Mouse (Mus musculus) neural tube, embryonic 13.5 days (tissue): ENCODE measurements around the gene Dhfr. TPM values are rescaled to one million over a fixed set of nuclear protein-coding genes. Genes with fewer than 3 reads are reported as not detected.
"Not testable (repeated sequence)": the region's sequence is repeated elsewhere in the genome, so short reads cannot be mapped to it uniquely, and the experiment has no call there.

ENCODE experiments used
- ATAC-seq: fragments of 200-750 bp; cut with Nextera tagmentation; 2 replicates; pipeline ENCODE4 v1.8.0; 2017; ENCODE audit warnings: low read depth, mild to moderate bottlenecking, moderate TSS enrichment, moderate library complexity
- H3K27ac ChIP-seq: fragments of 300-500 bp; sonication (generic); replicated peaks from 2 replicates; pipeline ENCODE4 v1.5.1; 2015; ENCODE audit warnings: moderate library complexity, mild to moderate bottlenecking, inconsistent platforms
- H3K27me3 ChIP-seq: fragments of 300-500 bp; sonication (generic); 2 replicates; pipeline ENCODE4 v1.6.1; 2015; ENCODE audit warnings: mild to moderate bottlenecking, inconsistent platforms
- H3K36me3 ChIP-seq: fragments of 300-500 bp; sonication (generic); 2 replicates; pipeline ENCODE4 v1.6.1; 2015; ENCODE audit warnings: mild to moderate bottlenecking, inconsistent platforms
- H3K4me1 ChIP-seq: fragments of 300-500 bp; sonication (generic); replicated peaks from 2 replicates; pipeline ENCODE4 v1.6.1; 2015; ENCODE audit warnings: inconsistent platforms
- H3K4me2 ChIP-seq: fragments of 300-500 bp; sonication (generic); 2 replicates; pipeline ENCODE4 v1.6.1; 2015; ENCODE audit warnings: inconsistent platforms, mild to moderate bottlenecking, moderate library complexity
- H3K4me3 ChIP-seq: fragments of 300-500 bp; sonication (generic); 2 replicates; pipeline ENCODE4 v1.5.1; 2015; ENCODE audit warnings: mild to moderate bottlenecking, inconsistent platforms
- H3K9ac ChIP-seq: fragments of 300-500 bp; sonication (generic); 2 replicates; pipeline ENCODE4 v1.6.1; 2015; ENCODE audit warnings: moderate library complexity, mild to moderate bottlenecking, inconsistent platforms
- H3K9me3 ChIP-seq: fragments of 300-500 bp; sonication (generic); 2 replicates; pipeline ENCODE4 v1.6.1; 2016; ENCODE audit warnings: inconsistent platforms
- WGBS: fragments of 180-500 bp; shearing (Covaris S2); methylation state at CpG from one replicate; pipeline ENCODE4 v1.1.7; 2015; 5-methylcytosine and 5-hydroxymethylcytosine counted together
- polyA plus RNA-seq: library from polyadenylated mRNA; unstranded; fragments of >200 nt; fragmentation: Nextera tagmentation; extraction: Ambion mirVana; gene quantifications from 2 replicates; pipeline ENCODE4 v1.2.1, GENCODE M21; 2015

The Dhfr gene
- polyA plus RNA-seq, 1 experiment from 2014 or later, result 4.8 TPM

GRCm38 (mm10) chr13:92344033-92344432 lies 10.5 kb upstream of the Dhfr start:
- ATAC-seq, result no peak
- H3K4me1 ChIP-seq, result no peaks in the 10 kb centered on the region; the same call in 1 of the 2 replicates
- H3K9ac ChIP-seq, result no peak overlapping the region
- no peak overlapping the region for H3K4me2 ChIP-seq
- no peaks in the 10 kb centered on the region for H3K27me3 ChIP-seq
- no peak overlapping the region for H3K4me3 ChIP-seq
- H3K36me3 ChIP-seq, result peaks cover 76% of the 10 kb centered on the region
- 76% methylated on average over 8 of the region's 8 CpGs for WGBS
- no peaks in the 10 kb centered on the region for H3K9me3 ChIP-seq
- H3K27ac ChIP-seq, result no peak overlapping the region

GRCm38 (mm10) chr13:92346338-92346737 lies 8.2 kb upstream of the Dhfr start:
- no peaks in the 10 kb centered on the region for H3K27me3 ChIP-seq
- peaks cover 72% of the 10 kb centered on the region for H3K36me3 ChIP-seq

GRCm38 (mm10) chr13:92351100-92351499 lies 3.4 kb upstream of the Dhfr start:
- no peaks in the 10 kb centered on the region for H3K27me3 ChIP-seq
- no peak overlapping the region for H3K4me3 ChIP-seq
- peaks cover 31% of the 10 kb centered on the region for H3K36me3 ChIP-seq
- H3K4me2 ChIP-seq, result no peak overlapping the region
- H3K27ac ChIP-seq, result no peak overlapping the region
- no peaks in the 10 kb centered on the region for H3K9me3 ChIP-seq
- ATAC-seq, result no peak
- WGBS, result 93% methylated on average over 6 of the region's 6 CpGs
- no peak overlapping the region for H3K9ac ChIP-seq
- H3K4me1 ChIP-seq, result peaks cover 25% of the 10 kb centered on the region

More at GRCm38 (mm10) chr13:92346338-92346737, 8.2 kb upstream of the Dhfr start:
- Histone ChIP-seq H3K9ac (no peak overlapping the region), H3K4me2 (no peak overlapping the region), H3K4me3 (no peak overlapping the region), H3K9me3 (no peaks in the 10 kb centered on the region), H3K27ac (no peak overlapping the region), H3K4me1 (no peaks in the 10 kb centered on the region; the same call in 1 of the 2 replicates)
- WGBS, result 56% methylated on average over 5 of the region's 5 CpGs
- no peak for ATAC-seq

- Histone ChIP-seq H3K9ac (peak overlapping the region; percentile 78), H3K36me3 (peaks cover 7% of the 10 kb centered on the region), H3K4me1 (peaks cover 32% of the 10 kb centered on the region), H3K4me2 (peak overlapping the region; percentile 98), H3K27ac (peak overlapping the region; percentile 89), H3K9me3 (no peaks in the 10 kb centered on the region), H3K4me3 (peak overlapping the region; percentile 65), H3K27me3 (no peaks in the 10 kb centered on the region)
- no peak for ATAC-seq
- WGBS, result 20% methylated on average over 4 of the region's 4 CpGs
These were observed 570 bp upstream of the Dhfr start for GRCm38 (mm10) chr13:92353956-92354355.

- Histone ChIP-seq H3K9me3 (no peaks in the 10 kb centered on the region), H3K9ac (peak overlapping the region; percentile 75), H3K27ac (0 out of 2 replicates have a peak overlapping the region, but pooled peaks have one; percentile 89), H3K36me3 (0 out of 2 replicates have a peak, but pooled peaks cover 5% of the 10 kb centered on the region), H3K4me3 (peak overlapping the region; percentile 65), H3K4me2 (peak overlapping the region; percentile 98), H3K27me3 (no peaks in the 10 kb centered on the region), H3K4me1 (peaks cover 32% of the 10 kb centered on the region)
- peak; percentile 57 for ATAC-seq
- WGBS, result under 1% methylated on average over 24 of the region's 24 CpGs
These were observed 732 bp downstream of the Dhfr start for GRCm38 (mm10) chr13:92355272-92355643.

- H3K4me1 ChIP-seq, result peaks cover 32% of the 10 kb centered on the region
- H3K9ac ChIP-seq, result no peak overlapping the region
- WGBS, result 66% methylated on average over 7 of the region's 7 CpGs
- H3K36me3 ChIP-seq, result no peaks in the 10 kb centered on the region; the same call in 1 of the 2 replicates
- peak overlapping the region; percentile 98 for H3K4me2 ChIP-seq
- no peaks in the 10 kb centered on the region for H3K27me3 ChIP-seq
- H3K9me3 ChIP-seq, result no peaks in the 10 kb centered on the region
- no peak overlapping the region for H3K27ac ChIP-seq
- ATAC-seq, result no peak
- peak overlapping the region; percentile 65; the same call in 1 of the 2 replicates for H3K4me3 ChIP-seq
These were observed 1.9 kb downstream of the Dhfr start for GRCm38 (mm10) chr13:92356376-92356775.

- Histone ChIP-seq H3K36me3 (no peaks in the 10 kb centered on the region; the same call in 1 of the 2 replicates), H3K27me3 (no peaks in the 10 kb centered on the region), H3K9ac (no peak overlapping the region), H3K9me3 (no peaks in the 10 kb centered on the region), H3K4me3 (no peak overlapping the region), H3K4me2 (no peak overlapping the region), H3K27ac (no peak overlapping the region), H3K4me1 (peaks cover 30% of the 10 kb centered on the region)
- WGBS, result 66% methylated on average over 2 of the region's 2 CpGs
- no peak for ATAC-seq
These were observed 3.1 kb downstream of the Dhfr start for GRCm38 (mm10) chr13:92357644-92358043.

- Histone ChIP-seq H3K27me3 (no peaks in the 10 kb centered on the region), H3K9me3 (no peaks in the 10 kb centered on the region), H3K27ac (no peak overlapping the region), H3K9ac (no peak overlapping the region), H3K4me1 (peaks cover 2% of the 10 kb centered on the region; the same call in 1 of the 2 replicates), H3K4me3 (no peak overlapping the region), H3K4me2 (no peak overlapping the region), H3K36me3 (peaks cover 4% of the 10 kb centered on the region; the same call in 1 of the 2 replicates)
- 96% methylated on average over 2 of the region's 2 CpGs for WGBS
- no peak for ATAC-seq
These were observed 7.1 kb downstream of the Dhfr start for GRCm38 (mm10) chr13:92361609-92362008.

GRCm38 (mm10) chr13:92365312-92365711 lies 10.8 kb downstream of the Dhfr start:
- no peak for ATAC-seq
- no peaks in the 10 kb centered on the region for H3K4me1 ChIP-seq

GRCm38 (mm10) chr13:92370811-92371210 lies 16.3 kb downstream of the Dhfr start:
- Histone ChIP-seq H3K4me3 (no peak overlapping the region), H3K27ac (no peak overlapping the region), H3K4me1 (no peaks in the 10 kb centered on the region), H3K36me3 (peaks cover 19% of the 10 kb centered on the region), H3K27me3 (no peaks in the 10 kb centered on the region), H3K9ac (no peak overlapping the region), H3K9me3 (no peaks in the 10 kb centered on the region), H3K4me2 (no peak overlapping the region)
- ATAC-seq, result no peak
- 94% methylated on average over 3 of the region's 3 CpGs for WGBS

More at GRCm38 (mm10) chr13:92365312-92365711, 10.8 kb downstream of the Dhfr start:
- Histone ChIP-seq H3K4me3 (no peak overlapping the region), H3K9me3 (no peaks in the 10 kb centered on the region), H3K9ac (no peak overlapping the region), H3K27me3 (no peaks in the 10 kb centered on the region), H3K36me3 (peaks cover 19% of the 10 kb centered on the region), H3K27ac (no peak overlapping the region), H3K4me2 (no peak overlapping the region)
- WGBS, result 76% methylated on average over 4 of the region's 4 CpGs

- peaks cover 18% of the 10 kb centered on the region for H3K36me3 ChIP-seq
- H3K4me2 ChIP-seq, H3K9me3 ChIP-seq, H3K9ac ChIP-seq, H3K27ac ChIP-seq, H3K4me1 ChIP-seq, H3K4me3 ChIP-seq, ATAC-seq, H3K27me3 ChIP-seq: not testable (repeated sequence)
- 93% methylated on average over 6 of the region's 6 CpGs for WGBS
These were observed 16.9 kb downstream of the Dhfr start for GRCm38 (mm10) chr13:92371466-92371865.

- no peak overlapping the region for H3K9ac ChIP-seq
- no peak overlapping the region for H3K27ac ChIP-seq
- no peak overlapping the region for H3K4me2 ChIP-seq
- no peaks in the 10 kb centered on the region for H3K27me3 ChIP-seq
- WGBS, result 90% methylated on average over 3 of the region's 3 CpGs
- H3K4me3 ChIP-seq, result no peak overlapping the region
- ATAC-seq, result no peak
- H3K4me1 ChIP-seq, result no peaks in the 10 kb centered on the region
- no peaks in the 10 kb centered on the region for H3K36me3 ChIP-seq
- H3K9me3 ChIP-seq, result no peaks in the 10 kb centered on the region
These were observed 32.8 kb downstream of the Dhfr start for GRCm38 (mm10) chr13:92387367-92387766.

GRCm38 (mm10) chr13:92393047-92393661 lies 38.6 kb downstream of the Dhfr start:
- H3K27ac ChIP-seq, result no peak overlapping the region
- H3K9ac ChIP-seq, result no peak overlapping the region
- WGBS, result 91% methylated on average over 12 of the region's 12 CpGs
- no peaks in the 10 kb centered on the region for H3K27me3 ChIP-seq
- H3K9me3 ChIP-seq, result no peaks in the 10 kb centered on the region
- ATAC-seq, result no peak
- H3K4me2 ChIP-seq, result no peak overlapping the region
- H3K4me1 ChIP-seq, result no peaks in the 10 kb centered on the region
- H3K36me3 ChIP-seq, result no peaks in the 10 kb centered on the region
- H3K4me3 ChIP-seq, result no peak overlapping the region
